Mouse (Mus musculus) ES-E14 (cell line): ENCODE results near the gene S100a5.
A peak's percentile ranks its signal among the peaks of the same experiment; 100 is the strongest.

Experiments
- CHD2 ChIP-seq: IDR thresholded peaks from 2 replicates; pipeline ENCODE4 v1.6.1; 2014; ENCODE audit warnings: mild to moderate bottlenecking, low read depth, low read length, inconsistent platforms
- MAFK ChIP-seq: IDR thresholded peaks from 2 replicates; pipeline ENCODE4 v1.6.1; 2014; ENCODE audit warnings: mild to moderate bottlenecking, low read depth, low read length, inconsistent platforms; ENCODE audit not compliant: insufficient read depth
- ZC3H11A ChIP-seq: IDR thresholded peaks from 2 replicates; pipeline ENCODE4 v1.6.1; 2012; ENCODE audit warnings: low read depth, mild to moderate bottlenecking, inconsistent platforms, low read length, borderline replicate concordance
- ZNF384 ChIP-seq: IDR thresholded peaks from 2 replicates; pipeline ENCODE4 v1.6.1; 2012; ENCODE audit warnings: low read depth, low read length, inconsistent platforms

GRCm38 (mm10) chr3:90585595-90585994 lies 22.7 kb upstream of the S100a5 start:
- TF ChIP-seq ZNF384 = no peak
- TF ChIP-seq MAFK = no peak
- no peak for TF ChIP-seq CHD2
- TF ChIP-seq ZC3H11A = peak; percentile 76; the same call in 1 of the 2 replicates
